Mouse (Mus musculus) R1 (cell line): Measurements from ENCODE around the gene Ceacam1.

Experiments used
- DNase-seq: peaks from one replicate; pipeline ENCODE4 v3.0.0-alpha.2; 2018; ENCODE audit warnings: low read depth, low spot score

Ceacam1 gene

GRCm38 (mm10) chr7:25411861-25412260 is 65.5 kb downstream of the Ceacam1 start:
- DNase-seq: no peak
